Comparison of ENCODE assay signal across 9 mouse cellular contexts in genomic region chr4:46989842-46990241, GRCm38 (mm10). TPM values are rescaled to one million over a fixed set of nuclear protein-coding genes. Genes with fewer than 3 reads are reported as not detected.
DNase-seq lines count a peak whose midpoint lies in the region; ATAC-seq and TF ChIP-seq lines count a peak whose summit lies in the region.
"Had no signal": no experiment of that assay in that cellular context is flagged by ENCODE, and none has a peak within 500 bp of the region (broad histone marks: within the 10 kb centered on the region; RNA-seq: fewer than 3 reads in every experiment).

No protein-coding gene starts in this region.

- H3K9me3 ChIP-seq in embryonic facial prominence, embryonic 10.5 days = no peaks in the 10 kb centered on the region
- H3K9me3 ChIP-seq in hindbrain, postnatal 0 days (ENCODE audit: low read length) = no peaks in the 10 kb centered on the region
- no peaks in the 10 kb centered on the region for H3K9me3 ChIP-seq in neural tube, embryonic 13.5 days
- H3K9me3 ChIP-seq: megakaryocyte, embryonic 14.5 days had no signal

- peaks cover 27% of the 10 kb centered on the region for H3K4me1 ChIP-seq in thymus, adult 2 months (replicated peaks; ENCODE audit: control insufficient read depth, insufficient read depth, low read length)
- peaks cover 27% of the 10 kb centered on the region for H3K4me1 ChIP-seq in embryonic facial prominence, embryonic 10.5 days
- H3K4me1 ChIP-seq in hindbrain, postnatal 0 days (ENCODE audit: insufficient read depth, low read length) = peaks cover 17% of the 10 kb centered on the region; the same call in 1 of the 2 replicates
- H3K4me1 ChIP-seq in neural tube, embryonic 13.5 days (replicated peaks) = peaks cover 48% of the 10 kb centered on the region
- H3K4me1 ChIP-seq: megakaryocyte, embryonic 14.5 days had no signal

- no peak for TF ChIP-seq POLR2A in thymus, adult 2 months (IDR thresholded peaks at IDR 0.05; ENCODE audit: control insufficient read depth, extremely low read depth, insufficient read depth, low read length, poor library complexity)

- H3K36me3 ChIP-seq in thymus, adult 2 months (ENCODE audit: control insufficient read depth, insufficient read depth, low read length) = no peaks in the 10 kb centered on the region
- H3K36me3 ChIP-seq in embryonic facial prominence, embryonic 10.5 days (replicated peaks) = no peaks in the 10 kb centered on the region
- H3K36me3 ChIP-seq in hindbrain, postnatal 0 days (ENCODE audit: insufficient read depth, low read length) = no peaks in the 10 kb centered on the region
- H3K36me3 ChIP-seq in neural tube, embryonic 13.5 days = no peaks in the 10 kb centered on the region

- ATAC-seq in hindbrain, postnatal 0 days = peak; percentile 42
- ATAC-seq in neural tube, embryonic 13.5 days (ENCODE audit: low read depth) = peak; percentile 55
- ATAC-seq in inflammation-experienced regulatory T-cells, adult 6 months = no peak
- no peak; the same call in 1 of the 2 replicates for ATAC-seq in megakaryocyte progenitor cell, adult 5-6 weeks (replicated peaks; ENCODE audit: poor library complexity)

- WGBS in thymus, adult 2 months = 6% methylated on average over 17 of the region's 17 CpGs
- 3% methylated on average over 17 of the region's 17 CpGs for WGBS in embryonic facial prominence, embryonic 10.5 days
- WGBS in hindbrain, postnatal 0 days = under 1% methylated on average over 17 of the region's 17 CpGs
- WGBS in neural tube, embryonic 13.5 days = 2% methylated on average over 17 of the region's 17 CpGs

- intact Hi-C loops in left cerebral cortex, postnatal 36 days (cut with DNase I) = loop anchor here (5.0 kb wide), 4 partner anchors 47 to 303 kb away; no protein-coding TSS in a partner anchor

- H3K4me3 ChIP-seq in thymus, adult 2 months (ENCODE audit: control insufficient read depth, insufficient read depth, low read length) = no peak overlapping the region
- H3K4me3 ChIP-seq in embryonic facial prominence, embryonic 10.5 days = peak overlapping the region; percentile 68
- H3K4me3 ChIP-seq in hindbrain, postnatal 0 days (ENCODE audit: low read length) = peak overlapping the region; percentile 68
- H3K4me3 ChIP-seq in neural tube, embryonic 13.5 days = peak overlapping the region; percentile 65
- H3K4me3 ChIP-seq: megakaryocyte, embryonic 14.5 days had no signal

- peak; percentile 37; the same call in 1 of the 2 replicates for TF ChIP-seq CTCF in thymus, adult 2 months (IDR thresholded peaks at IDR 0.05; ENCODE audit: borderline replicate concordance, control insufficient read depth, extremely low read depth, insufficient read depth, low read length, poor library complexity)
- TF ChIP-seq CTCF in hindbrain, postnatal 0 days (IDR thresholded peaks at IDR 0.05; ENCODE audit: low read depth) = peak; percentile 75

- H3K4me2 ChIP-seq in hindbrain, postnatal 0 days (ENCODE audit: low read depth, low read length) = peak overlapping the region; percentile 78
- H3K4me2 ChIP-seq in neural tube, embryonic 13.5 days = peak overlapping the region; percentile 78

- H3K27me3 ChIP-seq in thymus, adult 2 months (ENCODE audit: control insufficient read depth, insufficient read depth, low read length) = peaks cover 17% of the 10 kb centered on the region
- H3K27me3 ChIP-seq in embryonic facial prominence, embryonic 10.5 days (replicated peaks; ENCODE audit: low read depth, poor library complexity, severe bottlenecking) = peaks cover 73% of the 10 kb centered on the region
- no peaks in the 10 kb centered on the region; the same call in 1 of the 2 replicates for H3K27me3 ChIP-seq in hindbrain, postnatal 0 days (ENCODE audit: insufficient read depth, low read length)
- peaks cover 62% of the 10 kb centered on the region for H3K27me3 ChIP-seq in neural tube, embryonic 13.5 days

- DNase-seq in thymus, adult 2 months = peak; percentile 49
- no peak for DNase-seq in thymus, adult 18-20 months
- DNase-seq in embryonic facial prominence, embryonic 10.5 days (ENCODE audit: low spot score) = peak; percentile 65
- peak; percentile 94 for DNase-seq in hindbrain, postnatal 0 days (ENCODE audit: low spot score)
- peak; percentile 75 to 80 for DNase-seq in left cerebral cortex, postnatal 36 days (ENCODE audit: low spot score in 2 of 2)

- no peak overlapping the region for H3K27ac ChIP-seq in thymus, adult 2 months (ENCODE audit: control insufficient read depth, insufficient read depth, low read length)
- H3K27ac ChIP-seq in embryonic facial prominence, embryonic 10.5 days (replicated peaks) = no peak overlapping the region
- peak overlapping the region; percentile 88 for H3K27ac ChIP-seq in hindbrain, postnatal 0 days
- H3K27ac ChIP-seq in neural tube, embryonic 13.5 days (replicated peaks) = peak overlapping the region; percentile 91

- peak overlapping the region; percentile 80 for H3K9ac ChIP-seq in hindbrain, postnatal 0 days (replicated peaks; ENCODE audit: low read length)
- H3K9ac ChIP-seq in neural tube, embryonic 13.5 days = peak overlapping the region; percentile 84

RNA-seq across cellular contexts. Expression of gene Gabbr2, which starts 1.8 kb away (rescaled TPM):
- 0.19 and 0.20 TPM in 2 replicates for polyA plus RNA-seq in thymus, adult 2 months (2012; rRNA removed)
- polyA plus RNA-seq in embryonic facial prominence, embryonic 10.5 days (2016; fragmentation: Nextera tagmentation; extraction: Ambion mirVana) = 0.15 and 0.30 TPM in 2 replicates
- 98.9 and 115 TPM in 2 replicates for total RNA-seq in hindbrain, postnatal 0 days (2014; rRNA removed)
- 16.7 and 17.7 TPM in 2 replicates for polyA plus RNA-seq in hindbrain, postnatal 0 days (2015; fragmentation: Nextera tagmentation; extraction: Ambion mirVana)
- total RNA-seq in left cerebral cortex, postnatal 36 days (2021) = 100 to 1,000 TPM; 253 to 276 TPM
- polyA plus RNA-seq in neural tube, embryonic 13.5 days (2015; fragmentation: Nextera tagmentation; extraction: Ambion mirVana) = 4.3 and 5.0 TPM in 2 replicates
- not detected for polyA plus RNA-seq in inflammation-experienced regulatory T-cells, adult 6 months (2017; shearing (Covaris generic))
- 0.02 TPM in 1 of 2 replicates, not detected in the other for total RNA-seq in megakaryocyte progenitor cell, adult 5-6 weeks (2015)
- total RNA-seq in megakaryocyte progenitor cell, adult 5-6 weeks (2017) = not detected in 2 replicates

Comparison
In these comparisons a context has a peak if more than half of its experiments do, and no peak if none do; other contexts are left out.
1. DNase-seq: peak in thymus, adult 2 months (single experiment), embryonic facial prominence, embryonic 10.5 days (single experiment), hindbrain, postnatal 0 days (single experiment) and left cerebral cortex, postnatal 36 days (2 of 2); none in thymus, adult 18-20 months (0 of 2).
2. H3K27ac ChIP-seq: peak in hindbrain, postnatal 0 days (single experiment) and neural tube, embryonic 13.5 days (single experiment); none in thymus, adult 2 months (single experiment) and embryonic facial prominence, embryonic 10.5 days (single experiment).
3. ATAC-seq: peak in hindbrain, postnatal 0 days (single experiment) and neural tube, embryonic 13.5 days (single experiment); none in inflammation-experienced regulatory T-cells, adult 6 months (single experiment) and megakaryocyte progenitor cell, adult 5-6 weeks (single experiment).